Mouse (Mus musculus) bone marrow, adult 2 months (tissue): ENCODE measurements around the gene Rnf157.

Source experiments
- CTCF ChIP-seq: fragments of 200-500 bp; IDR thresholded peaks from 2 replicates; pipeline ENCODE4 v1.5.1; 2011; ENCODE audit warnings: low read length, control low read depth; ENCODE audit not compliant: control insufficient read depth, insufficient read depth
- POLR2A ChIP-seq: fragments of 200-500 bp; IDR thresholded peaks from 2 replicates; pipeline ENCODE4 v1.6.1; 2011; ENCODE audit warnings: low read depth, mild to moderate bottlenecking, control low read depth, low read length, borderline replicate concordance; ENCODE audit not compliant: control insufficient read depth

DNA sequence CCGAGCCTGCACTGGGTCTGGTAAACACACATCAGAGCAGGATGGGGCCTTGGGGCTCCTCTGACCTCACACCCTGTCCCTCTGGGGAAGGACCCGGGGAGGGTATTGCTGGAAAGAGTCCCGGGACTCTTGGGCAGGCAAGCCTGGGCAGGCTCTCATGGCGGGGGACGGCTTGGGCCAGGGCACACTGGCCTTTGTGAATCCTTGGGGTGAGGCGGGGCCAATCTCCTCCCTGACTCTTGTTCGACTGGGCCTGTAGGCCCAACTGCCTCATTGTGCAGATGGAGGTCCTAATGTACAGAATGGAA, 82.7 kb downstream of the Rnf157 start:
- TF ChIP-seq CTCF (no peak), POLR2A (no peak)
